21 mouse cellular contexts compared by ENCODE assay signal in genomic region chr12:110795035-110795434, GRCm38 (mm10). TPM values are rescaled to one million over a fixed set of nuclear protein-coding genes. Genes with fewer than 3 reads are reported as not detected.
DNase-seq lines count a peak whose midpoint lies in the region; ATAC-seq lines count a peak whose summit lies in the region.
"Had no signal": no experiment of that assay in that cellular context is flagged by ENCODE, and none has a peak within 500 bp of the region (broad histone marks: within the 10 kb centered on the region; RNA-seq: fewer than 3 reads in every experiment).

No protein-coding gene starts in this region.

- DNase-seq in adrenal gland, adult 2 months: peak; percentile 39
- no peak for DNase-seq in adrenal gland, postnatal 25 days
- DNase-seq in kidney, postnatal 14 days: peak; percentile 27
- peak; percentile 23 for DNase-seq in thymus, postnatal 25 days
- no peak for DNase-seq in thymus, adult 18-20 months
- no peak for DNase-seq in right cerebral cortex, adult 2 months (ENCODE audit: low spot score in 2 of 2)
- no peak for DNase-seq in hindbrain, embryonic 11.5 days (ENCODE audit: low spot score)
- DNase-seq: cerebellum, adult 9-10 months; heart, adult 18-20 months; layer of hippocampus, postnatal 36 days; left cerebral cortex, postnatal 4 days; right cerebral cortex, postnatal 25 days had no signal

- H3K4me1 ChIP-seq in kidney, embryonic 15.5 days: peaks cover 19% of the 10 kb centered on the region
- H3K4me1 ChIP-seq in hindbrain, embryonic 11.5 days (replicated peaks; ENCODE audit: control insufficient read depth, insufficient read depth, low read length): no peaks in the 10 kb centered on the region
- H3K4me1 ChIP-seq: forebrain, embryonic 10.5 days; lung, embryonic 15.5 days had no signal

- H3K27me3 ChIP-seq in kidney, embryonic 15.5 days: no peaks in the 10 kb centered on the region
- no peaks in the 10 kb centered on the region for H3K27me3 ChIP-seq in hindbrain, embryonic 11.5 days (ENCODE audit: control insufficient read depth, insufficient read depth, low read length)
- H3K27me3 ChIP-seq: embryonic facial prominence, embryonic 15.5 days; hindbrain, embryonic 15.5 days; liver, embryonic 12.5 days; lung, embryonic 15.5 days; megakaryocyte, embryonic 14.5 days had no signal

- no peak for ATAC-seq in kidney, embryonic 15.5 days (replicated peaks; ENCODE audit: low FRiP score)
- ATAC-seq in hindbrain, embryonic 11.5 days (ENCODE audit: low FRiP score): no peak
- ATAC-seq: intestine, embryonic 16.5 days; liver, embryonic 12.5 days; midbrain, embryonic 16.5 days had no signal

- no peak overlapping the region for H3K27ac ChIP-seq in kidney, embryonic 15.5 days
- H3K27ac ChIP-seq in hindbrain, embryonic 11.5 days (ENCODE audit: low read depth, low read length): no peak overlapping the region
- H3K27ac ChIP-seq: embryonic facial prominence, embryonic 15.5 days; forebrain, embryonic 10.5 days; hindbrain, embryonic 15.5 days; liver, embryonic 12.5 days; lung, embryonic 15.5 days had no signal

- WGBS in kidney, embryonic 15.5 days: 86% methylated on average over 6 of the region's 6 CpGs
- WGBS in hindbrain, embryonic 11.5 days: 90% methylated on average over 6 of the region's 6 CpGs

- H3K4me2 ChIP-seq in kidney, embryonic 15.5 days: no peak overlapping the region
- H3K4me2 ChIP-seq in hindbrain, embryonic 11.5 days (replicated peaks; ENCODE audit: low read depth, low read length): no peak overlapping the region
- H3K4me2 ChIP-seq: embryonic facial prominence, embryonic 15.5 days; hindbrain, embryonic 15.5 days; liver, embryonic 12.5 days; lung, embryonic 15.5 days had no signal

- no peak overlapping the region for H3K4me3 ChIP-seq in kidney, embryonic 15.5 days (replicated peaks)
- H3K4me3 ChIP-seq in hindbrain, embryonic 11.5 days (ENCODE audit: low read depth, low read length): no peak overlapping the region
- H3K4me3 ChIP-seq: embryonic facial prominence, embryonic 15.5 days; forebrain, embryonic 10.5 days; hindbrain, embryonic 15.5 days; liver, embryonic 12.5 days; lung, embryonic 15.5 days; megakaryocyte, embryonic 14.5 days had no signal

- no peaks in the 10 kb centered on the region for H3K9me3 ChIP-seq in kidney, embryonic 15.5 days (replicated peaks)
- H3K9me3 ChIP-seq in hindbrain, embryonic 11.5 days (ENCODE audit: control insufficient read depth, low read length): no peaks in the 10 kb centered on the region
- H3K9me3 ChIP-seq: embryonic facial prominence, embryonic 15.5 days; forebrain, embryonic 10.5 days; hindbrain, embryonic 15.5 days; liver, embryonic 12.5 days; lung, embryonic 15.5 days; megakaryocyte, embryonic 14.5 days had no signal

- peaks cover 13% of the 10 kb centered on the region for H3K36me3 ChIP-seq in kidney, embryonic 15.5 days
- no peaks in the 10 kb centered on the region for H3K36me3 ChIP-seq in hindbrain, embryonic 11.5 days (ENCODE audit: control insufficient read depth, insufficient read depth, low read length)
- H3K36me3 ChIP-seq: hindbrain, embryonic 15.5 days; lung, embryonic 15.5 days had no signal

- no peak overlapping the region for H3K9ac ChIP-seq in kidney, embryonic 15.5 days
- H3K9ac ChIP-seq in hindbrain, embryonic 11.5 days (ENCODE audit: low read depth, low read length): no peak overlapping the region
- H3K9ac ChIP-seq: embryonic facial prominence, embryonic 15.5 days; hindbrain, embryonic 15.5 days; liver, embryonic 12.5 days; lung, embryonic 15.5 days had no signal

RNA-seq across cellular contexts. Expression of gene Mok, which starts 45.7 kb away (rescaled TPM):
- 1 to 10 TPM; 1.2 to 2.2 TPM for total RNA-seq in adrenal gland, adult 2 months (2021)
- 1.5 and 1.7 TPM in 2 replicates for polyA plus RNA-seq in adrenal gland, adult 2 months (2012; rRNA removed)
- 1.4 and 1.5 TPM in 2 replicates for total RNA-seq in adrenal gland, postnatal 25 days (2021)
- 6.2 and 7.8 TPM in 2 replicates for polyA plus RNA-seq in kidney, embryonic 15.5 days (2015; fragmentation: Nextera tagmentation; extraction: Ambion mirVana)
- 11.0 and 14.4 TPM in 2 replicates for polyA plus RNA-seq in hindbrain, embryonic 11.5 days (2014; fragmentation: Nextera tagmentation; extraction: Ambion mirVana)

RNA-seq across cellular contexts. Expression of gene Zfp839, which starts 55.0 kb away (rescaled TPM):
- 10 to 100 TPM; 11.1 to 14.1 TPM for total RNA-seq in adrenal gland, adult 2 months (2021)
- polyA plus RNA-seq in adrenal gland, adult 2 months (2012; rRNA removed): 6.9 and 8.5 TPM in 2 replicates
- 16.3 and 17.7 TPM in 2 replicates for total RNA-seq in adrenal gland, postnatal 25 days (2021)
- 6.1 and 6.4 TPM in 2 replicates for polyA plus RNA-seq in kidney, embryonic 15.5 days (2015; fragmentation: Nextera tagmentation; extraction: Ambion mirVana)
- 2.5 and 3.2 TPM in 2 replicates for polyA plus RNA-seq in hindbrain, embryonic 11.5 days (2014; fragmentation: Nextera tagmentation; extraction: Ambion mirVana)

RNA-seq across cellular contexts. Expression of gene Wdr20, which starts 57.3 kb away (rescaled TPM):
- 10 to 100 TPM; 46.8 to 53.3 TPM for total RNA-seq in adrenal gland, adult 2 months (2021)
- 19.1 and 23.8 TPM in 2 replicates for polyA plus RNA-seq in adrenal gland, adult 2 months (2012; rRNA removed)
- 40.7 and 51.1 TPM in 2 replicates for total RNA-seq in adrenal gland, postnatal 25 days (2021)
- 23.8 and 24.4 TPM in 2 replicates for polyA plus RNA-seq in kidney, embryonic 15.5 days (2015; fragmentation: Nextera tagmentation; extraction: Ambion mirVana)
- polyA plus RNA-seq in hindbrain, embryonic 11.5 days (2014; fragmentation: Nextera tagmentation; extraction: Ambion mirVana): 22.8 and 25.6 TPM in 2 replicates

Comparison
In these comparisons a context has a peak if more than half of its experiments do, and no peak if none do; other contexts are left out.
1. DNase-seq: peak in adrenal gland, adult 2 months (single experiment), kidney, postnatal 14 days (single experiment) and thymus, postnatal 25 days (single experiment); none in adrenal gland, postnatal 25 days (single experiment), thymus, adult 18-20 months (0 of 2), right cerebral cortex, adult 2 months (0 of 2) and hindbrain, embryonic 11.5 days (single experiment).